Mouse (Mus musculus) E14TG2a.4 (cell line): ENCODE data around the gene Pias4.
"Not testable (repeated sequence)": the region's sequence is repeated elsewhere in the genome, so short reads cannot be mapped to it uniquely, and the experiment has no call there.

ENCODE experiments used
- H3K27me3 ChIP-seq: 2 replicates; pipeline ENCODE4 v1.6.1; 2014; ENCODE audit warnings: low read length, control low read depth; ENCODE audit not compliant: insufficient read depth
- H3K36me3 ChIP-seq: 2 replicates; pipeline ENCODE4 v1.6.1; 2014; ENCODE audit warnings: low read length, control low read depth; ENCODE audit not compliant: insufficient read depth
- H3K4me1 ChIP-seq: replicated peaks from 2 replicates; pipeline ENCODE4 v1.6.1; 2014; ENCODE audit warnings: low read depth, low read length, control low read depth
- H3K4me3 ChIP-seq: replicated peaks from 2 replicates; pipeline ENCODE4 v1.5.1; 2014; ENCODE audit warnings: mild to moderate bottlenecking, low read length
- H3K9me3 ChIP-seq: 2 replicates; pipeline ENCODE4 v1.6.1; 2014; ENCODE audit warnings: low read length, control low read depth
- CTCF ChIP-seq: conservative IDR thresholded peaks from 2 replicates; pipeline ENCODE4 v1.5.1; 2014; ENCODE audit warnings: low read length
- NANOG ChIP-seq: IDR thresholded peaks from 2 replicates; pipeline ENCODE4 v1.6.1; 2014; ENCODE audit warnings: borderline replicate concordance, low read length, mixed read lengths
- POU5F1 ChIP-seq: IDR thresholded peaks from 2 replicates; pipeline ENCODE4 v1.6.1; 2014; ENCODE audit warnings: low read length, borderline replicate concordance

Gene Pias4

DNA sequence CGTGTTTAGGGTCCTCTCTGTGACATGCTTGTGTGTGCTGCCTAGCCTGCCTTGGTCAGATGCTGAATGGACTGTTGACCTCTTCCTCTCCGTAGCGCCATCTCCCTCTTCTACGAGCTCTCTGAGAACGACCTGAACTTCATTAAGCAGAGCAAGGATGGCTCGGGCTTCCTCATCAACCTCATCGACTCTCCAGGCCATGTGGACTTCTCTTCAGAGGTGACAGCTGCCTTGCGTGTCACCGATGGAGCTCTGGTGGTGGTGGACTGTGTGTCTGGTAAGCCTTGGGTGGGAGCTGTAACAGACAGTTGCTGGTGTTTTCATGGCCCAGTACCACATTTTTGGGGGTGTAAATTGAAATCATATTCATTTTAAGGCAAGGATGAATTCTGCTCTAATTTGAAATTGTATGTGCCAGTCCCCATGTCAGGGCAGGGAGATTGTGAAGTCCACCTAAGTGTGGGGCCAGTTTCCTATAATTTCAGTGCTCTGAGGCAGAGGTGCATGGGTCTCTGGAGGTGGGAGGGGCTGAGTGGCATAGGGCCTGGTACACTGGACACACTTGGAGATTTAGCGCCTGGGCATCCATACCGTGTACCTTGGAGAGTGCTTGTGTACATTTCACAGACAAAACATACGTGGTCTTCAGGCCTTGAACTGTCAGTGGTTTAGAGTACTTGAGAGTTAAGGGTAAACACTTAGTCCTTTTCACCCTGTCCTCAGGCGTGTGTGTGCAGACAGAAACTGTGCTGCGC lies 10.4 kb upstream of the Pias4 start:
- TF ChIP-seq NANOG (no peak), POU5F1 (no peak), CTCF (no peak)

GRCm38 (mm10) chr10:81177491-81177925 lies 9.8 kb upstream of the Pias4 start:
- TF ChIP-seq POU5F1: no peak
- TF ChIP-seq NANOG: no peak
- TF ChIP-seq CTCF: no peak
- Histone ChIP-seq H3K9me3 (no peaks in the 10 kb centered on the region), H3K36me3 (peaks cover 59% of the 10 kb centered on the region), H3K4me1 (peaks cover 77% of the 10 kb centered on the region), H3K27me3 (no peaks in the 10 kb centered on the region), H3K4me3 (peak overlapping the region; percentile 99)

More for the DNA sequence above, 10.4 kb upstream of the Pias4 start:
- Histone ChIP-seq H3K4me1 (peaks cover 73% of the 10 kb centered on the region), H3K27me3 (no peaks in the 10 kb centered on the region), H3K4me3 (peak overlapping the region; percentile 99), H3K9me3 (no peaks in the 10 kb centered on the region), H3K36me3 (peaks cover 59% of the 10 kb centered on the region)

- H3K4me1 ChIP-seq: peaks cover 73% of the 10 kb centered on the region
- TF ChIP-seq POU5F1 (no peak), NANOG (no peak), CTCF (no peak)
These were observed 8.9 kb upstream of the Pias4 start, which contains the start of gene Eef2 for GRCm38 (mm10) chr10:81176466-81177271. Gene Eef2, plus strand, starts transcription at chr10:81176631.

DNA sequence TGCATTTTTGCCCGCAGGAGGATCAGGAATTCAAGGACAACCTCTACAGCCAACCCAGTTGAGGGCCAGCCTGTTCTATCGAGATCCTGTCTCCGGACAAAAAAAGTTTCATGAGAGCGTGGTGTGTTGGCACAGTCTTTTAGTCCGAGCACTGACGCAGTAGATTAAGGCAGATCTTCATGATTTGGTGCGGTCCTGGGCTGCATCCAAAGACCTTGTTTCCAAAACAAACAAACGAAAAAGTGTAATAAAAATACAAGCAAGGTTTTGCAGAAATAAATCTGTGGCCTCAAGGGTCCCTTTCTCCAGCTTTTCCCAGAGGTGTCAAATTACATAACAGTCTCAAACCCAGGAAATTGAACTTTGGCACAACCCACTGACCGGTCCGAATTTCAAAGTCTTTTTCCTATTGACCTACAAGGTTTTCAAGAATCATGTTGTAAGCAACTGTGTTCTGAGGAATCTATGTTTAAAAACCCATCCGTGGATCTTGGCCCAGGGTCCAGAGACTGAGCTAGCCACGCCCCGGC lies 8.3 kb upstream of the Pias4 start:
- H3K4me3 ChIP-seq: peak overlapping the region; percentile 99
- H3K9me3 ChIP-seq: no peaks in the 10 kb centered on the region
- TF ChIP-seq POU5F1 (no peak), NANOG (no peak), CTCF (no peak)
- H3K36me3 ChIP-seq: peaks cover 44% of the 10 kb centered on the region
- peaks cover 67% of the 10 kb centered on the region for H3K4me1 ChIP-seq
- H3K27me3 ChIP-seq: no peaks in the 10 kb centered on the region

More at GRCm38 (mm10) chr10:81176466-81177271, 8.9 kb upstream of the Pias4 start, which contains the start of gene Eef2:
- peaks cover 51% of the 10 kb centered on the region for H3K36me3 ChIP-seq
- no peaks in the 10 kb centered on the region for H3K27me3 ChIP-seq
- H3K9me3 ChIP-seq: no peaks in the 10 kb centered on the region
- H3K4me3 ChIP-seq: peak within 1 kb of the TSS; percentile 99

- Histone ChIP-seq H3K4me1 (peaks cover 61% of the 10 kb centered on the region), H3K4me3 (peak overlapping the region; percentile 99), H3K36me3 (peaks cover 37% of the 10 kb centered on the region)
- not testable (repeated sequence) for H3K9me3 ChIP-seq, H3K27me3 ChIP-seq
These were observed 7.6 kb upstream of the Pias4 start for GRCm38 (mm10) chr10:81175345-81175701.

DNA sequence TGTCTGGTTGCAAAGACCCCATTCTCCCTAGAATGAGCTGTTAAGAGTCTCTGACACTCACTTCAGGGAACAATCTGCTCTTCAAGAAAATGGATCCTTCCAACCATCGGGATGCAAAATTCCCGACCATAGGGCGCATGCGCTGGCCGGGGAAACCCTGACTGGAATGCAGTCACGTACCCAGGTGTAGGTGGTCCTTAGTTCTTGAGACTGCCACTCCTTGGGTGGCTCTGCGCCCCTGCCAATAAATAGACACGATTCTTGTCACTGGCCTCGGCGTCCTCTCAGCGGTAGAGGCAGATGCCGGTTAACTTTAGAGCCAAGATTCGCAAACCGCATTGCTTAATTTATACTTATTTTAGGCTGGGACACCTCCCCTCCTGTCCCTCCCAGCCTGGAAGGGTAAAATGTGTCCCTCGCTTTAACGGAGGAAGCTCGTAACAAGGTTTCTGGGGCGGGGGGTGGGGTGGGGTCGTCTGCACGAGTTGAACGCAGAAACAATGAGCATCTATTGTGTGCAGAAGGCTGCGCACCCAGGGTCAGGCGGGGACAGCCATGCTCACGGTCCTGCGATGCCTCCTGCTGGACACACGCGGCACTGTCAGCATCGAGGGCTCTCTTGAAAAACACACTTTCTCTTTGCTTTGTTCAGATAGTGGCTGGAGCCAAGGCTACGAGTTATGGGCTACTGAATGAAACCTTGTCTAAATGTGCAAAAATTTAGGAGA lies 7.1 kb upstream of the Pias4 start:
- Histone ChIP-seq H3K4me1 (peaks cover 56% of the 10 kb centered on the region), H3K9me3 (no peaks in the 10 kb centered on the region), H3K36me3 (peaks cover 32% of the 10 kb centered on the region), H3K27me3 (no peaks in the 10 kb centered on the region), H3K4me3 (peak overlapping the region; percentile 99)
- no peak for TF ChIP-seq POU5F1
- no peak for TF ChIP-seq NANOG
- TF ChIP-seq CTCF: peak; percentile 85

DNA sequence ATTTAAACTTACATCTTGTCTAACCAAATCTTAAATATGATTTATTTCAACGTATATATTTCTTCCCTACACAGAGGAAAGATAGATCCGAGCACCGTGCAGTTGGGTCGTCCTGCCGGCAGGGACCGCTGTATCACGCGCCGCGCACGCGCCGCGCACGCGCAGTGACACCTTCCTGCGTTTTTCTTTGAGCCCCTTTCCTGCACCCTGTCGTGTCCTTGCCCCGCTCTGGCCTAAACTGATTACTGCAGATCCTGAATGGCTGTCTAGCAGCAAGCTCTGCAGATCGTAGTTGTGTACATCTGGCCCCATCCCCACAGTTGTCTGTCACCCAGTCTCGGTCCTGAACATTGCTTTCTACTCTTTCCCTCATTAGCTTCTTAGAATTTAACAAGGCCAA lies 5.4 kb upstream of the Pias4 start:
- Histone ChIP-seq H3K9me3 (no peaks in the 10 kb centered on the region), H3K36me3 (peaks cover 15% of the 10 kb centered on the region), H3K4me3 (peak overlapping the region; percentile 99), H3K27me3 (no peaks in the 10 kb centered on the region), H3K4me1 (peaks cover 49% of the 10 kb centered on the region)
- TF ChIP-seq CTCF: peak; percentile 44
- TF ChIP-seq NANOG: no peak

DNA sequence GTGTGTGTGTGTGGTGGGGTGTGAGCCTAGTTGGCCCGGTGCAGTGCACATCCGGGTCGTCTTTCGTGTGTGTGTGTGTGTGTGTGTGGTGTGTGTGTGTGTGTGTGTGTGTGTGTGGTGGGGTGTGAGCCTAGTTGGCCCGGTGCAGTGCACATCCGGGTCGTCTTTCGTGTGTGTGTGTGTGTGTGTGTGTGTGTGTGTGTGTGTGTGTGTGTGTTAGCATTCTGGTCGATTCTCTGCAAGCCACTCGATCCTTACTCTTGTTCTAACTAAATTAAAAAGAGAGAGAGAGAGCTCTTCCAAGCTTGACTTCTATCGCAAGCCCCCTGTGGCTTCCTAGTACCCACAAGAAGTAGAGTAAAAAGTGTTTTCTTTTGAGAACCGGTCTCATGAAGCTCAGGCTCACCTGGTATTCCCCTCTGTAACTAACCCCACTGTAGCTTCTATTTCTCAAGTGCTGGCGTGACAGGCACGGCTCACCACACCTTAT lies 1.7 kb upstream of the Pias4 start:
- H3K9me3 ChIP-seq, H3K27me3 ChIP-seq: not testable (repeated sequence)
- peaks cover 59% of the 10 kb centered on the region for H3K4me1 ChIP-seq
- peaks cover 17% of the 10 kb centered on the region for H3K36me3 ChIP-seq
- peak overlapping the region; percentile 57 for H3K4me3 ChIP-seq
